ENCODE assay signal across 9 mouse cellular contexts in the genomic region with DNA sequence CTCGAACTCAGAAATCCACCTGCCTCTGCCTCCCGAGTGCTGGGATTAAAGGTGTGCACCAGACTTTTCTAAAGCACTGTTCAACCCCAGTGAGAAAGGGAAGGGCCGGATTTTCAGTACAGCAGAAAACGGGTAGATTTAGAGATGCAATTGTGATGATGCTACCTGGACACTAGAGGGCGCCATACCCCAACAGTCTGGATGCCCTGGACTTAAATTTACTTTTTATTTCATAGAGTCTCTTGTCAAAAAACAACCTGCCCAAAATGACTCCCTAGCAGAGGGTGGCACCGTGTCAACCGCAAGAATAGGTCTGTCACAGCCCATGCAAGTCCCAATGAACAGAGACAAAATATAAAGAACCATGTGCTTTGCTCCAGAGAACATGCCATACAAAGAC.
DNase-seq lines count a peak whose midpoint lies in the region; ATAC-seq and TF ChIP-seq lines count a peak whose summit lies in the region.
"Had no signal": no experiment of that assay in that cellular context is flagged by ENCODE, and none has a peak within 500 bp of the region (broad histone marks: within the 10 kb centered on the region; RNA-seq: fewer than 3 reads in every experiment).

No protein-coding gene starts in this region.

- no peak for DNase-seq in gastrocnemius, adult 2 months
- no peak for DNase-seq in gastrocnemius, postnatal 4 days (ENCODE audit: low spot score in 2 of 2)
- DNase-seq in neural tube, embryonic 10.5 days (ENCODE audit: extremely low spot score, low spot score) = peak; percentile 51
- peak; percentile 60 for DNase-seq in lung, postnatal 0 days (ENCODE audit: low spot score)
- DNase-seq in yolk sac, embryonic 10.5 days (ENCODE audit: low spot score) = peak; percentile 22

- no peaks in the 10 kb centered on the region for H3K9me3 ChIP-seq in neural tube, embryonic 15.5 days (replicated peaks)
- no peaks in the 10 kb centered on the region for H3K9me3 ChIP-seq in forebrain, embryonic 13.5 days (replicated peaks)
- H3K9me3 ChIP-seq in lung, postnatal 0 days (ENCODE audit: low read length) = no peaks in the 10 kb centered on the region

- H3K9ac ChIP-seq in neural tube, embryonic 15.5 days (replicated peaks) = no peak overlapping the region
- no peak overlapping the region for H3K9ac ChIP-seq in forebrain, embryonic 13.5 days
- no peak overlapping the region for H3K9ac ChIP-seq in lung, postnatal 0 days (replicated peaks; ENCODE audit: low read depth)

- TF ChIP-seq POLR2A in bone marrow, adult 2 months (IDR thresholded peaks at IDR 0.05; ENCODE audit: borderline replicate concordance, control insufficient read depth, low read depth, low read length) = no peak

- TF ChIP-seq EP300 in lung, postnatal 0 days (IDR thresholded peaks at IDR 0.05) = no peak

- WGBS in neural tube, embryonic 15.5 days = 21% methylated on average over 7 of the region's 7 CpGs
- WGBS in bone marrow, adult 2 months = 11% methylated on average over 7 of the region's 7 CpGs
- 17% methylated on average over 7 of the region's 7 CpGs for WGBS in forebrain, embryonic 13.5 days
- 20% methylated on average over 7 of the region's 7 CpGs for WGBS in lung, postnatal 0 days

- intact Hi-C loops in gastrocnemius, adult 2 months (cut with DNase I) = loop anchor here (5.0 to 10.0 kb wide), 2 partner anchors 121 to 239 kb away; no protein-coding TSS in a partner anchor

- H3K4me3 ChIP-seq in gastrocnemius, adult 2 months = no peak overlapping the region
- H3K4me3 ChIP-seq in neural tube, embryonic 15.5 days (replicated peaks) = no peak overlapping the region
- H3K4me3 ChIP-seq in bone marrow, adult 2 months (replicated peaks; ENCODE audit: control insufficient read depth, low read depth, low read length) = no peak overlapping the region
- H3K4me3 ChIP-seq in forebrain, embryonic 13.5 days = no peak overlapping the region
- H3K4me3 ChIP-seq in lung, postnatal 0 days (ENCODE audit: low read depth, low read length) = no peak overlapping the region

- H3K27me3 ChIP-seq in neural tube, embryonic 15.5 days (replicated peaks) = no peaks in the 10 kb centered on the region
- no peaks in the 10 kb centered on the region for H3K27me3 ChIP-seq in forebrain, embryonic 13.5 days
- H3K27me3 ChIP-seq in lung, postnatal 0 days (replicated peaks; ENCODE audit: insufficient read depth, low read length) = no peaks in the 10 kb centered on the region

- H3K36me3 ChIP-seq in neural tube, embryonic 15.5 days = no peaks in the 10 kb centered on the region
- H3K36me3 ChIP-seq in forebrain, embryonic 13.5 days (ENCODE audit: poor library complexity, severe bottlenecking) = no peaks in the 10 kb centered on the region
- H3K36me3 ChIP-seq in lung, postnatal 0 days (ENCODE audit: insufficient read depth, low read length) = no peaks in the 10 kb centered on the region

- no peak overlapping the region for H3K4me2 ChIP-seq in neural tube, embryonic 15.5 days
- H3K4me2 ChIP-seq in forebrain, embryonic 13.5 days = no peak overlapping the region
- H3K4me2 ChIP-seq in lung, postnatal 0 days (replicated peaks; ENCODE audit: low read depth, low read length) = no peak overlapping the region

- ATAC-seq in neural tube, embryonic 15.5 days (ENCODE audit: low FRiP score) = no peak
- ATAC-seq in forebrain, embryonic 13.5 days = no peak
- no peak for ATAC-seq in lung, postnatal 0 days

- no peak overlapping the region for H3K27ac ChIP-seq in gastrocnemius, adult 2 months
- H3K27ac ChIP-seq in neural tube, embryonic 15.5 days (replicated peaks) = no peak overlapping the region
- no peak overlapping the region for H3K27ac ChIP-seq in bone marrow, adult 2 months (ENCODE audit: control insufficient read depth, insufficient read depth, low read depth, low read length, poor library complexity)
- peak overlapping the region; percentile 55; the same call in 1 of the 2 replicates for H3K27ac ChIP-seq in forebrain, embryonic 13.5 days
- H3K27ac ChIP-seq in lung, postnatal 0 days (ENCODE audit: low read length) = no peak overlapping the region
- H3K27ac ChIP-seq: macrophage had no signal

- H3K4me1 ChIP-seq in neural tube, embryonic 15.5 days = peaks cover 34% of the 10 kb centered on the region
- no peaks in the 10 kb centered on the region for H3K4me1 ChIP-seq in bone marrow, adult 2 months (ENCODE audit: control insufficient read depth, insufficient read depth, low read length)
- H3K4me1 ChIP-seq in forebrain, embryonic 13.5 days = peaks cover 73% of the 10 kb centered on the region
- no peaks in the 10 kb centered on the region for H3K4me1 ChIP-seq in lung, postnatal 0 days (ENCODE audit: insufficient read depth, low read depth, low read length)

- peak; percentile 81 for TF ChIP-seq CTCF in gastrocnemius, adult 2 months (IDR thresholded peaks at IDR 0.05)
- TF ChIP-seq CTCF in bone marrow, adult 2 months (IDR thresholded peaks at IDR 0.05; ENCODE audit: control insufficient read depth, insufficient read depth, low read length) = peak; percentile 47; the same call in 1 of the 2 replicates
- peak; percentile 80 for TF ChIP-seq CTCF in lung, postnatal 0 days (IDR thresholded peaks at IDR 0.05)

Comparison
In these comparisons a context has a peak if more than half of its experiments do, and no peak if none do; other contexts are left out.
1. DNase-seq: peak in neural tube, embryonic 10.5 days (single experiment), lung, postnatal 0 days (single experiment) and yolk sac, embryonic 10.5 days (single experiment); none in gastrocnemius, adult 2 months (single experiment) and gastrocnemius, postnatal 4 days (0 of 2).
2. Peak in every context shown above with its lines, with median percentiles within 50 percentile points of each other: CTCF ChIP-seq.